Mouse (Mus musculus): ENCODE measurements around the gene Dlx1. TPM values are rescaled to one million over a fixed set of nuclear protein-coding genes. Genes with fewer than 3 reads are reported as not detected.

Gene Dlx1
- total RNA-seq, 1 experiment, result 0.27 TPM

DNA sequence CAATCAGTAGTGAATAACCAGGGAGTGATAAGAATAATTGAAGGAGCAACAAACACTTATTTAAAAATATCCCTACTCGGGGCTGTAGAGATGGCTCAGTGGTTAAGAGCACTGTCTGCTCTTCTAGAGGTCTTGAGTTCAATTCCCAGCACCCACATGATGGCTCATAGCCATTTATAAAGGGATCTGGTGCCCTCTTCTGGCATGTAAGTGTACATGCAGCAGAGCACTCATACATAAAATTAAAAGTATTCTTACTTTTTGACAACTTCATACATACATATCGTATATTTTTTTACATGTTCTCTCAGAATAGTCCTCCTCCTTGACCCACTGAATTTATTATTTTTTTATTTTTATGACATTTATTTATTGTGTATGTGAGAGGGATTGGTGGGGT is 49.1 kb downstream of the Dlx1 start:
- TF ChIP-seq ZC3H11A (IDR thresholded peaks at IDR 0.05; ENCODE audit: borderline replicate concordance, low read depth, low read length) (no peak), ZNF384 (IDR thresholded peaks at IDR 0.05; ENCODE audit: low read depth, low read length) (no peak), HCFC1 (IDR thresholded peaks at IDR 0.05; ENCODE audit: borderline replicate concordance, insufficient read depth, low read length) (no peak), CHD2 (IDR thresholded peaks at IDR 0.05; ENCODE audit: low read depth, low read length) (no peak), MAFK (IDR thresholded peaks at IDR 0.05; ENCODE audit: insufficient read depth, low read depth, low read length) (no peak)
- DNase-seq (ENCODE audit: low read depth, low spot score), result no peak
- no peak overlapping the region for H3K4me3 ChIP-seq (ENCODE audit: insufficient read depth in 1 of 2, low read depth in 1 of 2, low read length in 2 of 2, poor library complexity in 1 of 2, severe bottlenecking in 1 of 2)
- no peak overlapping the region for H3K27ac ChIP-seq (ENCODE audit: insufficient read depth, low read depth, low read length, poor library complexity, severe bottlenecking)
- no peaks in the 10 kb centered on the region for H3K9me3 ChIP-seq (ENCODE audit: control insufficient read depth, insufficient read depth, low read depth, low read length)
- H3K9ac ChIP-seq (ENCODE audit: insufficient read depth, low read depth, low read length, poor library complexity, severe bottlenecking), result no peak overlapping the region
- H3K4me1 ChIP-seq (ENCODE audit: control insufficient read depth in 2 of 2, insufficient read depth in 2 of 2, low read length in 2 of 2, poor library complexity in 1 of 2), result 0 out of 4 replicates have a peak, but pooled peaks cover 0 to 2% of the 10 kb centered on the region in 2 experiments
- in situ Hi-C loops (cut with MboI; ENCODE audit: low sequenced_read_pairs in 2 of 2, unreplicated experiment in 2 of 2), result loop anchor here (25.0 kb wide), 1 partner anchor 385 kb away; no protein-coding TSS in a partner anchor
- H3K36me3 ChIP-seq (ENCODE audit: control insufficient read depth, insufficient read depth, low read length, poor library complexity, severe bottlenecking), result no peaks in the 10 kb centered on the region

DNA sequence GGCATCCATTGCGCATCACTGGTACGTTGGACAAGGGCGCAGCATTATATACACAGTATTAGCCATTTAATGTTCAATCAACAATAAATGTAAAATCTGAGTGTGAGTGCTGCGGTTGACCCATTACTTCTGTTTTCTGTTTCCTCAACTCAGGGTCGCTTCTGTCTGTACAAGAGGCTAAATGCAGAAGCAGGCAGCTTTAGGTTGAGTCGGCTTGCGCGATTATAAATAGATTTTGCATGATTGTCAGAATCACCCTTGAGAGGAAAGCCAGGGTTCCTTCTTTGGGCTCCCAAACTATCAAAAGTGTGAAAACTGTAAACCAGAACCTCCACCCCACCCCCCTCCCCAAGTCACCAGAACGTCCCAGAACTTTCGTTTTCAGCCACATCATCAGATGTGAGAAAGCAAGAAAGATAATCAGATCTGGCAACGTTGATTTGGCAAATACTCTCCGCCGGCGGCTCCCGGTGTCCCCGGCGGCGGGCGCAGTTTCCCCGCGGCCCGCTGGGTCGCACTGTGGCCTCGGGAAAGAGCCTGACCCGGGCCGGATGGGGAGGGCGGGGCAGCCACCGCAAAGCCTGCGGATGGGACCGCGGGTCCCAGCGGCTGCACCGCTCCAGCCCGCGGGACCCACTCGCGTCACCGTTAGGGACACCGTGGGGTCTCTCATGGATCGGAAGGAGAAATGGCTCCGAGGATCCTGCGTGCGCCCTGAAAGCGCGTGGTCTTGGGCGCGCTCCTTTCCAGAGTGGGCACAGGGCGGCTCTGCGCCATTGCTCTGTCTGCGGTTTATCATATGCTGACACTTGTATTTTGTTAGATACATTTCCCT is 52.9 kb downstream of the Dlx1 start:
- in situ Hi-C loops (cut with MboI; ENCODE audit: low sequenced_read_pairs in 2 of 2, unreplicated experiment in 2 of 2), result loop anchor here (10.0 to 25.0 kb wide), 2 partner anchors 254 to 381 kb away; no protein-coding TSS in a partner anchor
- Histone ChIP-seq H3K27ac (ENCODE audit: insufficient read depth, low read depth, low read length, poor library complexity, severe bottlenecking) (no peak overlapping the region), H3K9ac (ENCODE audit: insufficient read depth, low read depth, low read length, poor library complexity, severe bottlenecking) (peak overlapping the region; percentile 82), H3K4me3 (ENCODE audit: insufficient read depth in 1 of 2, low read depth in 1 of 2, low read length in 2 of 2, poor library complexity in 1 of 2, severe bottlenecking in 1 of 2) (peak overlapping the region; percentile 84 to 86), H3K36me3 (ENCODE audit: control insufficient read depth, insufficient read depth, low read length, poor library complexity, severe bottlenecking) (no peaks in the 10 kb centered on the region), H3K4me1 (ENCODE audit: control insufficient read depth in 2 of 2, insufficient read depth in 2 of 2, low read length in 2 of 2, poor library complexity in 1 of 2) (0 out of 4 replicates have a peak, but pooled peaks cover 0 to 2% of the 10 kb centered on the region in 2 experiments), H3K9me3 (ENCODE audit: control insufficient read depth, insufficient read depth, low read depth, low read length) (no peaks in the 10 kb centered on the region)
- peak; percentile 27 for DNase-seq (ENCODE audit: low read depth, low spot score)
- TF ChIP-seq CHD2 (IDR thresholded peaks at IDR 0.05; ENCODE audit: low read depth, low read length), result no peak
- TF ChIP-seq MAFK (IDR thresholded peaks at IDR 0.05; ENCODE audit: insufficient read depth, low read depth, low read length), result no peak
- TF ChIP-seq ZNF384 (IDR thresholded peaks at IDR 0.05; ENCODE audit: low read depth, low read length), result no peak
- TF ChIP-seq HCFC1 (IDR thresholded peaks at IDR 0.05; ENCODE audit: borderline replicate concordance, insufficient read depth, low read length), result no peak
- TF ChIP-seq ZC3H11A (IDR thresholded peaks at IDR 0.05; ENCODE audit: borderline replicate concordance, low read depth, low read length), result peak; percentile 77; the same call in 1 of the 2 replicates

DNA sequence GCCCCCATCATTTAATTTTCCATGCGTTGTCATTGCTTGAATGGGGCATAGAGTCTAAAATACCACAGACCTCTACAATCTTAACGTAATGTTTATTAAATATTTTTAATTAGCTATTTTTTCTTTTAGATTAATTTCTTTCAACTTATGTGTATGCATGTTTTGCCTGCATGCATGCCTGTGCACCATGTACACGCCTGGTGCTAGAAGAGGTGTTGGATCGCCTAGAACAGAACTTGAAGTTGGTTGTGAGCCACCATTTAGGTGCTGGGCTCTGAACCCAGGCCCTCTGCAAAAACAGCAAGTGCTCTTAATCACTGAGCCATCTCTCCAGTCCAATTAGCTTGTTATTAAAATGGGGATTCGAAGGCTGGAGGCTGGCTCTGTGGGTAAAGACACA is 53.6 kb downstream of the Dlx1 start:
- no peak for DNase-seq (ENCODE audit: low read depth, low spot score)
- H3K9me3 ChIP-seq (ENCODE audit: control insufficient read depth, insufficient read depth, low read depth, low read length), result no peaks in the 10 kb centered on the region
- no peak overlapping the region for H3K27ac ChIP-seq (ENCODE audit: insufficient read depth, low read depth, low read length, poor library complexity, severe bottlenecking)
- no peak for TF ChIP-seq CHD2 (IDR thresholded peaks at IDR 0.05; ENCODE audit: low read depth, low read length)
- no peak for TF ChIP-seq ZNF384 (IDR thresholded peaks at IDR 0.05; ENCODE audit: low read depth, low read length)
- no peak for TF ChIP-seq MAFK (IDR thresholded peaks at IDR 0.05; ENCODE audit: insufficient read depth, low read depth, low read length)
- no peak for TF ChIP-seq HCFC1 (IDR thresholded peaks at IDR 0.05; ENCODE audit: borderline replicate concordance, insufficient read depth, low read length)
- TF ChIP-seq ZC3H11A (IDR thresholded peaks at IDR 0.05; ENCODE audit: borderline replicate concordance, low read depth, low read length), result no peak
- no peak overlapping the region for H3K9ac ChIP-seq (ENCODE audit: insufficient read depth, low read depth, low read length, poor library complexity, severe bottlenecking)
- peak overlapping the region in 1 of 2 experiments; percentile 86; a peak in 1 of 4 replicates for H3K4me3 ChIP-seq (ENCODE audit: insufficient read depth in 1 of 2, low read depth in 1 of 2, low read length in 2 of 2, poor library complexity in 1 of 2, severe bottlenecking in 1 of 2)
- no peaks in the 10 kb centered on the region for H3K36me3 ChIP-seq (ENCODE audit: control insufficient read depth, insufficient read depth, low read length, poor library complexity, severe bottlenecking)
- in situ Hi-C loops (cut with MboI; ENCODE audit: low sequenced_read_pairs in 2 of 2, unreplicated experiment in 2 of 2), result loop anchor here (10.0 to 25.0 kb wide), 2 partner anchors 253 to 381 kb away; no protein-coding TSS in a partner anchor
- H3K4me1 ChIP-seq (ENCODE audit: control insufficient read depth in 2 of 2, insufficient read depth in 2 of 2, low read length in 2 of 2, poor library complexity in 1 of 2), result 0 out of 4 replicates have a peak, but pooled peaks cover 0 to 2% of the 10 kb centered on the region in 2 experiments

Other genes starting within 250 kb of the Dlx1 start
- 42.6 and 44.2 TPM in 2 replicates for gene Slc25a12, start 160.4 kb upstream of the Dlx1 start, total RNA-seq (2012; rRNA removed)
- 210 and 242 TPM in 2 replicates for gene Hat1, start 139.2 kb upstream of the Dlx1 start, total RNA-seq (2012; rRNA removed)
- 18.8 and 19.6 TPM in 2 replicates for gene Metap1d, start 74.8 kb upstream of the Dlx1 start, total RNA-seq (2012; rRNA removed)
- gene Dlx2, start 18.6 kb downstream of the Dlx1 start, total RNA-seq (2012; rRNA removed), result 0.16 and 0.80 TPM in 2 replicates
- gene Itga6, start 217.5 kb downstream of the Dlx1 start, total RNA-seq (2012; rRNA removed), result 169 and 217 TPM in 2 replicates